Mouse (Mus musculus) embryonic facial prominence, embryonic 14.5 days (tissue): ENCODE results near the gene Rab25. TPM values are rescaled to one million over a fixed set of nuclear protein-coding genes. Genes with fewer than 3 reads are reported as not detected.

Source experiments
- ATAC-seq: fragments of 200-750 bp; cut with Nextera tagmentation; 2 replicates; pipeline ENCODE4 v1.8.0; 2017; ENCODE audit warnings: low read depth, moderate number of reproducible peaks, moderate TSS enrichment
- DNase-seq: peaks from one replicate; pipeline ENCODE4 v3.0.0-alpha.2; 2015; ENCODE audit warnings: low spot score
- H3K27ac ChIP-seq: fragments of 300-500 bp; sonication (generic); replicated peaks from 2 replicates; pipeline ENCODE4 v1.5.1; 2014; ENCODE audit warnings: low read depth, mild to moderate bottlenecking, low read length, moderate library complexity
- H3K27me3 ChIP-seq: fragments of 300-500 bp; sonication (generic); replicated peaks from 2 replicates; pipeline ENCODE4 v1.6.1; 2014; ENCODE audit warnings: low read length; ENCODE audit not compliant: control insufficient read depth, insufficient read depth
- H3K36me3 ChIP-seq: fragments of 300-500 bp; sonication (generic); 2 replicates; pipeline ENCODE4 v1.6.1; 2014; ENCODE audit warnings: low read length, mixed read lengths; ENCODE audit not compliant: control insufficient read depth, insufficient read depth
- H3K4me1 ChIP-seq: fragments of 300-500 bp; sonication (generic); 2 replicates; pipeline ENCODE4 v1.6.1; 2014; ENCODE audit warnings: antibody characterized with exemption, low read length; ENCODE audit not compliant: control insufficient read depth, insufficient read depth
- H3K4me2 ChIP-seq: fragments of 300-500 bp; sonication (generic); 2 replicates; pipeline ENCODE4 v1.6.1; 2014; ENCODE audit warnings: low read depth, mild to moderate bottlenecking, low read length, moderate library complexity, mixed read lengths
- H3K4me3 ChIP-seq: fragments of 300-500 bp; sonication (generic); 2 replicates; pipeline ENCODE4 v1.5.1; 2014; ENCODE audit warnings: low read depth, mild to moderate bottlenecking, low read length
- H3K9ac ChIP-seq: fragments of 300-500 bp; sonication (generic); 2 replicates; pipeline ENCODE4 v1.6.1; 2014; ENCODE audit warnings: low read depth, mild to moderate bottlenecking, low read length, moderate library complexity, mixed read lengths
- H3K9me3 ChIP-seq: fragments of 300-500 bp; sonication (generic); 2 replicates; pipeline ENCODE4 v1.6.1; 2016; ENCODE audit warnings: low read length; ENCODE audit not compliant: control insufficient read depth
- WGBS: fragments of 180-500 bp; shearing (Covaris S2); extraction: QIAGEN DNeasy Blood & Tissue Kit; methylation state at CpG from one replicate; pipeline ENCODE4 v1.1.7; 2014; 5-methylcytosine and 5-hydroxymethylcytosine counted together
- microRNA counts: library from miRNA; unstranded; fragments of <30 nt; microRNA quantifications from one replicate; lab custom pipeline; 2017
- microRNA-seq: library from miRNA; unstranded; fragments of <30 nt; microRNA quantifications from one replicate; pipeline ENCODE4, GENCODE M21; 2016; ENCODE audit warnings: borderline number of aligned reads
- polyA plus RNA-seq: library from polyadenylated mRNA; unstranded; fragments of >200 nt; fragmentation: Nextera tagmentation; extraction: Ambion mirVana; gene quantifications from 2 replicates; pipeline ENCODE4 v1.2.1, GENCODE M21; 2014

Rab25 gene
- polyA plus RNA-seq, 1 experiment from 2014 or later = 38.0 TPM

DNA sequence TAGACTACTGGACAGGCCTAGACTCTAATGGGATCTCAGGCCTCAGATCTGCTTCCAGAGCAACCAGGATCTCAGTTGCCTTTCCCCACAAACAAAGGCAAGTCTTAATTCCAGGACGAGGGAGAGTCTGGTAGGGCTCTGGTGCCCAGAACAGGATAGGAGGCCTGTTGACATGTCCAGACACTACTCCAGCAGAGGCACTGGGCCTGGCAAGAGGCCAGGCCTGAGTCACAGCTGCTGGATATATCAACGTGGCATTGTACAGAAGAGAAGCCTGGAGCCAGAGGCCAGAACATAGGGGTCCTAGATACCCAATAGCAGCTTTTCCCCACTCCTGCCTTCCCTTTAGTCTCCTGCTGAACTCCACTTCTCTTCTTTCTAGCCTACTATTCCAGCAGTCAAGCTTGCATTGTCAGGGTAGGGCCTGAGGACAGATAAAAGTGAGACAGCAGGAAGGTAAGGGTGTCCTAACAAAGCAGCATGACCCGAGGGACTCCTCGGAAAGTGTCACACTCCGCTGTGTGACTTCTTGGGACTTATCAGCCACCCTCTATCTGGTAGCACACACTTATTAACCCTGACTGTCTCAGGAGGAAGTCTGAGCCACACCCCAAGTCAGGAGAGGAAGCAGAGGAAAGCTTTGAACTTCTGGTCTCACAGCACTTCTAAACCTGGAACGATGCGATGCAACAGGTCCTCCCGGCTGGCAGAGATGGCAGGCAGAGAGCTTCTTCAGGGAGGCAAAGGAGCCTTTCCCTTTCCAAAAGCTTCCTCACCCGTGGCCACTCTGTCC, 53.1 kb downstream of the Rab25 start:
- Histone ChIP-seq H3K27ac (peak overlapping the region; percentile 94), H3K9ac (peak overlapping the region; percentile 35), H3K9me3 (no peaks in the 10 kb centered on the region), H3K36me3 (peaks cover 36% of the 10 kb centered on the region), H3K4me1 (peaks cover 54% of the 10 kb centered on the region), H3K4me3 (no peak overlapping the region), H3K27me3 (no peaks in the 10 kb centered on the region), H3K4me2 (peak overlapping the region; percentile 5; the same call in 1 of the 2 replicates)
- 63% methylated on average over 9 of the region's 9 CpGs for WGBS
- DNase-seq (peak; percentile 89), ATAC-seq (0 out of 2 replicates have a peak, but pooled peaks have one; percentile 7)

DNA sequence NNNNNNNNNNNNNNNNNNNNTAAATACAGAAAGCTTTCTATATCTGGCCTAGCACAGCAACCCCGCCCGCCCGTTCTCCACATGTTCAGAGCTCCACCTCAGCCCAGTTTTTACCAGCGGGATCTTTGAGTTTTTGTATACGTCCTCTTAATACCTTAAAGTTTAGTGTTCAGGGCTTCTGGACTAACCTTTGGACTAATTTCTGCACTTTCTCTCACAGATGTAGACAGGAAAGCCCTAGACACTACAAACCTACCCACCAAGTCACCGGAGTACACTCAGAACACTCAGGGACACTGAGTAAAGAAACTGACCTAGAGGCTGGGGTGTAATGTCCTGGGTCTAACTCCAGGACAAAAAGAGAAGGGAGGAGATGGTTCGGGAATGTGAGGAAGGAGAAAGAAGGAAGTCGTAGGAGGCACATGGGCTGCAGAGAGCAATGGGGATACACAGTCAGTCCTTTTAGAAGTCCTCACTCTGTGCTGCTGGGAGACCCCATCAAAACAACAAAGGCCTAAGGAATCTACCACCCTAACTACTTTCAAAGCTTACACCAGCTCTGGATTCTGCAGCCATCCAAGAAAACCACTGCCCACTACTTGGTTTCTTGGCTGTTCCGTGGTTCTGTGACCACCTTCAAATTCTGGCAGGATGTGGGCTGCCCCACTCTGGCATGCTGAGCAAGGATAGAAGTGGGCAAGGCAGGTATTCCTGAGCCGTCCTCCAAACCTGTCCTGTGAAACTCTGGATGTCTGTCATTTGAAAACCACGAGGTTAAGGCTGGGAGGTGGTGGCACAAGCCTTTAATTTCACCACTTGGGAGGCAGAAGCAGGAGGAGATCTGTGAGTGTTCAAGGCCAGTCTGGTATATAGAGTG, 54.2 kb downstream of the Rab25 start:
- H3K4me2 ChIP-seq = peak overlapping the region; percentile 86

More for the DNA sequence above, 54.2 kb downstream of the Rab25 start:
- 71% methylated on average over 11 of the region's 11 CpGs for WGBS
- Histone ChIP-seq H3K36me3 (peaks cover 25% of the 10 kb centered on the region), H3K4me1 (peaks cover 61% of the 10 kb centered on the region), H3K27ac (peak overlapping the region; percentile 94), H3K9me3 (no peaks in the 10 kb centered on the region), H3K9ac (peak overlapping the region; percentile 69), H3K4me3 (peak overlapping the region; percentile 38), H3K27me3 (no peaks in the 10 kb centered on the region)
- ATAC-seq (no peak), DNase-seq (no peak)

MicroRNAs encoded within 50 kb of the gene (microRNA counts, 519-probe panel; counts per million panel counts)
- 19.3 counts per million for microRNA mmu-miR-1905 (lab: Ali Mortazavi, UCI)

Small RNAs within 50 kb of the gene (microRNA-seq; reads per million reads assigned to microRNA genes)
- gene Mir1905 = not detected

Other genes with a start within 250 kb of the Rab25 start
- gene Glmp, start 223.3 kb downstream of the Rab25 start, polyA plus RNA-seq = 127 and 131 TPM in 2 replicates
- gene Tmem79, start 212.2 kb downstream of the Rab25 start, polyA plus RNA-seq = 9.9 and 12.7 TPM in 2 replicates
- gene Smg5, start 212.0 kb downstream of the Rab25 start, polyA plus RNA-seq = 31.3 and 33.6 TPM in 2 replicates
- gene Paqr6, start 183.7 kb downstream of the Rab25 start, polyA plus RNA-seq = 7.3 and 9.2 TPM in 2 replicates
- gene Bglap3, start 175.6 kb downstream of the Rab25 start, polyA plus RNA-seq = 1.5 and 4.6 TPM in 2 replicates
- gene Bglap2, start 169.6 kb downstream of the Rab25 start, polyA plus RNA-seq = 6.5 and 27.0 TPM in 2 replicates
- gene Bglap, start 163.8 kb downstream of the Rab25 start, polyA plus RNA-seq = 7.9 and 33.0 TPM in 2 replicates
- 87.0 and 99.7 TPM in 2 replicates for gene Pmf1, start 138.0 kb downstream of the Rab25 start, polyA plus RNA-seq
- gene Slc25a44, start 123.2 kb downstream of the Rab25 start, polyA plus RNA-seq = 18.1 and 21.4 TPM in 2 replicates
- 9.5 and 10.1 TPM in 2 replicates for gene Sema4a, start 87.1 kb downstream of the Rab25 start, polyA plus RNA-seq
- 426 and 482 TPM in 2 replicates for gene Lmna, start 38.3 kb downstream of the Rab25 start, polyA plus RNA-seq
- 21.5 and 24.7 TPM in 2 replicates for gene Mex3a, start 15.9 kb downstream of the Rab25 start, polyA plus RNA-seq
- 97.9 and 107 TPM in 2 replicates for gene Lamtor2, start 4.8 kb upstream of the Rab25 start, polyA plus RNA-seq
- gene Ubqln4, start 5.5 kb upstream of the Rab25 start, polyA plus RNA-seq = 46.3 and 50.0 TPM in 2 replicates
- gene Ssr2, start 27.6 kb upstream of the Rab25 start, polyA plus RNA-seq = 289 and 337 TPM in 2 replicates
- gene Arhgef2, start 57.7 kb upstream of the Rab25 start, polyA plus RNA-seq = 88.0 and 88.7 TPM in 2 replicates
- gene Rxfp4, start 104.8 kb upstream of the Rab25 start, polyA plus RNA-seq = 0.18 TPM in 1 of 2 replicates, not detected in the other
- 66.4 and 70.3 TPM in 2 replicates for gene Khdc4, start 137.5 kb upstream of the Rab25 start, polyA plus RNA-seq
- gene Rit1, start 168.5 kb upstream of the Rab25 start, polyA plus RNA-seq = 60.9 and 62.9 TPM in 2 replicates
- 25.8 and 30.9 TPM in 2 replicates for gene Syt11, start 226.9 kb upstream of the Rab25 start, polyA plus RNA-seq